Mouse (Mus musculus) gastrocnemius, postnatal 25 days (tissue): ENCODE measurements around the gene Sprtn. TPM values are rescaled to one million over a fixed set of nuclear protein-coding genes. Genes with fewer than 3 reads are reported as not detected.

Source experiments
- DNase-seq: peaks from one replicate; pipeline ENCODE4 v3.0.0; 2022
- total RNA-seq, 2 experiments: library from RNA; stranded (reverse); gene quantifications; 1 replicate in 1 of 2; 2 replicates in 1 of 2; pipeline ENCODE4 v1.2.3; 2021

The Sprtn gene
- total RNA-seq, 2 experiments from 2014 or later, result 4.8 to 5.3 TPM

DNA sequence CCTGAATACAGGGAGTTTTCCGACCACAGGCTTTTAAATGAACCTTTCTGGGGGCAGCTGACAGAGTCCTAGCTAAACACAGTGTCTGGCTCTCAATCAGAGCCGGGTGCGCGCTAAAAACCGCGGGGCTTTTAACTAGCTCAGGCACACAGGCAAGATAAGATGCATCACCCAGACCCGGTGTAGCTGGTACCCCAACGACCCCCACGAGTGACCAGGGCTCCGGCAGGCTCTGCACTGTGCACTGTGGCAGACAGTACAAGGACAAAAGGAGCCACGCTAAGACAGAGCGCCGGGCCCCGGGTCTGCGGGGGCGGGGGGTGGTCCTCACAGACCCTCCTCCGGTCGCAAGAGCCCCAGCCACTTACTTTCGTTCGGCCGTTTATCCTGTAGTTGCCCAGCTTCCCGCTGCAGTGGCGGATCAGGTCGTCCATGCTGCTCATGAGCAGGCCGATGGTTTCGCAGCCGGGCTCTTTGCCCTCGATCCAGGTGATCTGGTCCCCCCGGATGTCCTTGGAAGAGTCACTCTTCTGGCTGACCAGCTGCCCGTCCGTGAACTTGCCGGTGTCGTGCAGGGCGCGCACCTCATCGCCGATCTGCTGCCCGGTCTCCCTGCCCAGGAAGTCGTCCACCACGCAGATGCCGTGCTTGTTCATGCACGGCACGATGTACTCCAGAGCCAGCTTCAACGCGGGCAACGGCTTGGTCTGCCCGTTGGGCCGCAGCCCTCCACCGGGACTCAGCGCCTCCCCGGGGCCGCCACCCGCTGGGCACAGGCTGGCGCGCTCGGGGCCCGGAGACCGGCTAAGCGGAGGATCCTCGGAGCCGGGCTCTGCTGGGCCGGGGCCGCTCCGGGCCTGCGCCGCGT lies 50.4 kb downstream of the Sprtn start:
- peak; percentile 57 for DNase-seq

DNA sequence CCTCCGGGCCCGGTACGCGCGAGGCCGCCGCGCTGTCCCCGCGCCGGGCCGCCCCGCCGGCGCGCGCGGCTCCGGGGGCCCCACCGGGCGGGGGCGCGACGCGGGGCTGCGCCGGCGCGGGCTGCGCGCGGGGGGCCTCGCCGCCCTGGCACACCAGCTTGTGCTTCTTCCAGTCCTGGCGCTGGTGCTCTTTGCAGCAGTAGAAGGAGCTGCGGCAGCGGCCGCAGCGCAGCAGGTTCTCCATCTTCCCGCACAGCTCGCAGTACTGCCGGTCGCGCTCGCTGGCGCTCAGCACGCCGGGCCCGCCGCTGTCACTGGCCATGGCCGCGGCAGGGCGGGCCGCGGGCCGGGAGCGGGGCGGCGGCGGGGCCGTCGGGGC lies 51.0 kb downstream of the Sprtn start:
- peak; percentile 23 for DNase-seq

GRCm38 (mm10) chr8:124949209-124950068 lies 51.8 kb downstream of the Sprtn start, which contains the start of gene Egln1:
Gene Egln1, minus strand, starts transcription at chr8:124949324.
- peak; percentile 86 for DNase-seq

- peak; percentile 8 for DNase-seq
Measured at GRCm38 (mm10) chr8:124950069-124950456, 52.4 kb downstream of the Sprtn start.

DNA sequence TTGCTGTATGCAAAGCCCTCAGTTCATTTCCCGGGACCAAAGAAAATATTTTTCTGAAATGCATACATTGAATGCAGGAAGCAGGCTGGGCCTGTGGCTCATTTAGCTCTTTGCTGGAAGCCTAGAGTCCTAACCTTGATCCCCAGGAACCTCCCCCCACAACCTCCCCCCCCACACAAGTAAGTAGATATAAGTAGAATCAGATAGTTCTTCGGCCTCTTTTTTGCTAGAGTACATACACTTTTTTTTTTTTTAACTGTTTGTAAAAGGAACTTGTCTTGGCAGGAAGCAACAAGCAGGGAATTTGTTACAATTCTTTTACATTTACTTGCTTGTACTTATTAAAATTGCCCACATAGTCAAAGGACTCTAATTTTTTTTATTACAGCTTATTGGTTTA lies 53.2 kb downstream of the Sprtn start:
- no peak for DNase-seq

DNA sequence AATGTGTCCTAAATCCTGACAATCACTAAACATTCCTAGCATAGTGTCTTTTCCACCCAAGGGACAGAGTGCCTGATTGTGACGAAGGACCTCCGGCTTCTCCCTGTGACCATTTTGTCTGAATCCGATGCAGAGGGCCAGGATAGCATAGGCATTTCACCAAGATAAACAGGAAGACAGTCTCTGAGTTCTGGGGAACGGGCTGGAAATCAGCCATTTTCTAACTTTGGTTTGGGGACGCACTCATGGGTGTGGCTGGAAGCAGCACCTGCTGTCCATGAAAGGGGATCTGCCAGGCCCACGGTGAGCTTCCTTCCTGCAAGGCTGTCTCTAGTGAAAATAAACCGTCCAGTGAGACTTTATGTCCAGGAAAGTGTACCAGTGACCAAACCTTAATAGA lies 55.5 kb downstream of the Sprtn start:
- peak; percentile 33 for DNase-seq

DNA sequence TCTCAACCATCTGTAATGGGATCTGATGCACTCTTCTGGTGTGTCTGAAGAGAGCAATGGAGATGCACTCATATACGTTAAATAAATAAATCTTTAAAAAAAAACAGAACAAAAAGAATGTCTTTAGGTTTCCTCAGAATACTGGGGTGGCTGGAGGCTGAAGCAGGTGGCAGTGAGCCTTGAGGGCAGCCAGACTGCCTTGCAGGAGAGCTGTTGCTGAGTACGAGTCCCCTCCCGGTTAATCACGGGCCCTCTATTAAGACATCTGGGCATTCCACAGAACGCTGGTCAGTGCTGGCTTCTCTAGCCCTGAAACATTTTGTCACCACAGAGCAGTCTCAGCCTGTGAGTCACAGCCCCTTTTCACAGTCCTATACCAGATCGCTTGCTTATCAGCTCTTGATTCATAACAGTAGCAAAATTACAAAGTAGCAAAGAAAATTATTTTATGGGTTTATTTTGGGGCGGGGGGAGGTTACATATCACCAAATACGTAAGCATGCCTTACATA lies 56.9 kb downstream of the Sprtn start:
- DNase-seq, result no peak

Other genes with a start within 250 kb of the Sprtn start
- gene 2310022B05Rik, start 234.5 kb upstream of the Sprtn start, total RNA-seq, result 10 to 100 TPM; 13.7 to 14.0 TPM
- gene Ttc13, start 175.9 kb upstream of the Sprtn start, total RNA-seq, result 10 to 100 TPM; 18.6 to 20.8 TPM
- gene Arv1, start 175.7 kb upstream of the Sprtn start, total RNA-seq, result 1 to 10 TPM; 3.2 to 3.7 TPM
- gene Fam89a, start 146.1 kb upstream of the Sprtn start, total RNA-seq, result under 1 TPM; 0.40 to 0.74 TPM
- under 1 TPM; 0.13 to 0.21 TPM for gene Trim67, start 104.8 kb upstream of the Sprtn start, total RNA-seq
- 100 to 1,000 TPM; 125 to 145 TPM for gene Gnpat, start 34.9 kb upstream of the Sprtn start, total RNA-seq
- gene 2810004N23Rik, start 34.8 kb upstream of the Sprtn start, total RNA-seq, result 10 to 100 TPM; 24.5 to 25.4 TPM
- gene Exoc8, start 181 bp upstream of the Sprtn start, total RNA-seq, result 1 to 10 TPM; 6.2 to 7.3 TPM
- gene Egln1, start 51.4 kb downstream of the Sprtn start, total RNA-seq, result 100 to 1,000 TPM; 101 to 138 TPM
- gene Tsnax, start 115.1 kb downstream of the Sprtn start, total RNA-seq, result 10 to 100 TPM; 52.2 to 67.2 TPM
- 1 to 10 TPM in 1 of 2 experiments, under 1 TPM in 1; 0.61 to 1.0 TPM for gene Disc1, start 156.3 kb downstream of the Sprtn start, total RNA-seq